Mouse (Mus musculus): Measurements from ENCODE around the gene Alg6.

DNA sequence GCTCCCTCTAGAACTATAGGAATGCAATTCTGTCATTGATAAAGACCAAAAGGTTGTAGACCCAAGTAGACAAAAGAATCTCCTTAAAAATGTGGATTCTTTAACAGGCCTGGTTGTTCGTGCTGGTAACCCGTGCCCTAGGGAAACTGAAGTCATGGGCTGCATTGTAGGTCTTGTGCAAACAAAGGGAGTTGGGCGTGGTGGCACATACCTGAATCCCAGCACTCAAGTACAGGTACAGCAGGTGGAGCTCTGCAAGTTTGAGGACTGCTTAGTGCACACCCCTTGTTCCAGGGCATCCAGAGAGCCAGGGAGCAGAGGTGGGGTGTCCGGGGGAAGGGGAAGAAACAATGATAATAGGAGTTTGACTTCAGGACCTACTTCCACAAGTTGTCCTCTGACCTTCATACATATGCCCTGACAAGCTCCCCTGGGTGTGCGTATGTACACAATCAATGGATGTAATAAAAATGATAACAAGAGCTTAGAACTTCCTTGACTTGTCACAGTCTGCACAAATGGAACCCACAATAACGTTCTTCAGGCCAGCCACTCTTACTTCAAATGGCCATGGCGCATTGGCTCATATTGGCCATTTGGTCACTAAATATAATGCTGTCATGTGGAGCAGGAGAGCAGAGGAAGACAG lies 45.1 kb upstream of the Alg6 start:
- TF ChIP-seq CEBPB (IDR thresholded peaks at IDR 0.05; ENCODE audit: insufficient read depth, poor library complexity, severe bottlenecking) (no peak), MYOG (IDR thresholded peaks at IDR 0.05; ENCODE audit: control insufficient read depth in 1 of 3, insufficient read depth in 1 of 3, insufficient read length in 2 of 3, low read depth in 2 of 3) (no peak), POLR2A (IDR thresholded peaks at IDR 0.05; ENCODE audit: insufficient read length, low read depth) (no peak), USF1 (IDR thresholded peaks at IDR 0.05; ENCODE audit: low read depth) (no peak), TCF3 (IDR thresholded peaks at IDR 0.05; ENCODE audit: insufficient read length, low read depth) (no peak), MYOD1 (IDR thresholded peaks at IDR 0.05; ENCODE audit: control insufficient read depth in 1 of 3, insufficient read length in 2 of 3, low read depth in 2 of 3) (no peak), TCF12 (IDR thresholded peaks at IDR 0.05; ENCODE audit: insufficient read depth, poor library complexity, severe bottlenecking) (no peak)
